Mouse (Mus musculus): ENCODE data around the gene Agtpbp1. TPM values are rescaled to one million over a fixed set of nuclear protein-coding genes. Genes with fewer than 3 reads are reported as not detected.
"Not testable (repeated sequence)": the region's sequence is repeated elsewhere in the genome, so short reads cannot be mapped to it uniquely, and the experiment has no call there.

Gene Agtpbp1
- total and polyA plus RNA-seq, 2 experiments from 2014 or later, result 70.8 to 129 TPM

GRCm38 (mm10) chr13:59487287-59487686, 97.7 kb downstream of the Agtpbp1 start:
- no peak overlapping the region for H3K4me3 ChIP-seq (ENCODE audit: low read depth, low read length)
- ATAC-seq (ENCODE audit: low FRiP score) (no peak), DNase-seq (ENCODE audit: low spot score) (no peak)
- no peaks in the 10 kb centered on the region for H3K27me3 ChIP-seq (ENCODE audit: insufficient read depth, low read length)
- no peak overlapping the region for H3K4me2 ChIP-seq (ENCODE audit: low read depth, low read length, poor library complexity, severe bottlenecking)
- H3K36me3 ChIP-seq (ENCODE audit: insufficient read depth, low read length), result no peaks in the 10 kb centered on the region
- no peak for TF ChIP-seq CTCF (IDR thresholded peaks at IDR 0.05)
- no peaks in the 10 kb centered on the region for H3K9me3 ChIP-seq (ENCODE audit: low read length)
- no peak overlapping the region for H3K27ac ChIP-seq (ENCODE audit: low read depth, low read length)
- H3K9ac ChIP-seq (replicated peaks; ENCODE audit: low read length, poor library complexity, severe bottlenecking), result no peak overlapping the region
- H3K4me1 ChIP-seq (ENCODE audit: insufficient read depth, low read length), result no peaks in the 10 kb centered on the region
- WGBS, result 95% methylated on average over 8 of the region's 8 CpGs

GRCm38 (mm10) chr13:59486243-59486642, 98.8 kb downstream of the Agtpbp1 start:
- TF ChIP-seq CTCF (IDR thresholded peaks at IDR 0.05), result no peak
- Histone ChIP-seq H3K36me3 (ENCODE audit: insufficient read depth, low read length) (no peaks in the 10 kb centered on the region), H3K4me1 (ENCODE audit: insufficient read depth, low read length) (no peaks in the 10 kb centered on the region), H3K9ac (replicated peaks; ENCODE audit: low read length, poor library complexity, severe bottlenecking) (no peak overlapping the region), H3K9me3 (ENCODE audit: low read length) (no peaks in the 10 kb centered on the region), H3K4me2 (ENCODE audit: low read depth, low read length, poor library complexity, severe bottlenecking) (no peak overlapping the region), H3K27me3 (ENCODE audit: insufficient read depth, low read length) (no peaks in the 10 kb centered on the region), H3K4me3 (ENCODE audit: low read depth, low read length) (no peak overlapping the region), H3K27ac (ENCODE audit: low read depth, low read length) (no peak overlapping the region)
- 95% methylated on average over 5 of the region's 5 CpGs for WGBS
- ATAC-seq (ENCODE audit: low FRiP score) (no peak), DNase-seq (ENCODE audit: low spot score) (no peak)

DNA sequence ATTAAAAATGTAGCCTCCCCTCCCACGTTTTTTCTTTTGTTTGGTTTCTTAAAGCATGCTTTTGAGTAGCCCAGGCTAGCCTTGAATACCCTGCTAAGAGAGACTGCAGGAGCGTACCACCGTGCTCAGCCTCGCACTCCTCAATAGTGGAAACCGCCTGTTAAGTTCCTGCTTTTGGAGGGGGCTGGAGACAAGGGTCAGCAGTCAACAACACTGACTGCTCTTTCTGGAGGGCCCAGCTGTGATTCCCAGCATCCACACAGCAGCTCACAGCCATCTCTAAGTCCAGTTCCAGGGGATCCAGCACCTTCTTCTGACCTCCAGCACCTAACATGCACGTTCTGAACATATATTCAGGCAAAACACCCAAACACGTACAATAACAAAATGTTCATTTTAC, 99.6 kb downstream of the Agtpbp1 start:
- WGBS, result 90% methylated on average over 7 of the region's 7 CpGs
- no peaks in the 10 kb centered on the region for H3K4me1 ChIP-seq (ENCODE audit: insufficient read depth, low read length)
- H3K27ac ChIP-seq (ENCODE audit: low read depth, low read length), result no peak overlapping the region

DNA sequence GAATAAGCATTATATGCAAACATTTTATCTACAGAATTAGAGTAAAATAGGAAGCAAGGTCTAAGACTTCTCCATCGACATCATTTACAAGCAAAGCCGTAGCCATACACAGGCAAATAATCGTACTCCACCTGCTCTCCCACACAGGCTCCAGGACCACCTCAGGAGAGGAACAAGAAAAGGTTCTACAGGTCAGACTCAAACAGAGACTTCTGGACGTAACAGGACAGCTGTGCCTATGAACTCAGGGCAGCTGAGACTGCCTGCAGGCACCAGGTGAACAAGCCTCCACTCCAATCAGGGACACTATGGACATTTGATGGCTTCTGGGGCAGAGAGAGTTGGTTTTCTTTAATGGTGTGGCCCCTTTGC, 103.6 kb downstream of the Agtpbp1 start:
- ATAC-seq (ENCODE audit: low FRiP score) (no peak), DNase-seq (ENCODE audit: low spot score) (no peak)
- 90% methylated on average over 4 of the region's 4 CpGs for WGBS
- Histone ChIP-seq H3K9ac (replicated peaks; ENCODE audit: low read length, poor library complexity, severe bottlenecking) (no peak overlapping the region), H3K9me3 (ENCODE audit: low read length) (no peaks in the 10 kb centered on the region), H3K4me1 (ENCODE audit: insufficient read depth, low read length) (no peaks in the 10 kb centered on the region), H3K27me3 (ENCODE audit: insufficient read depth, low read length) (no peaks in the 10 kb centered on the region), H3K4me2 (ENCODE audit: low read depth, low read length, poor library complexity, severe bottlenecking) (no peak overlapping the region), H3K4me3 (ENCODE audit: low read depth, low read length) (no peak overlapping the region), H3K27ac (ENCODE audit: low read depth, low read length) (no peak overlapping the region), H3K36me3 (ENCODE audit: insufficient read depth, low read length) (peaks cover 11% of the 10 kb centered on the region)
- TF ChIP-seq CTCF (IDR thresholded peaks at IDR 0.05), result no peak

More for the DNA sequence above, 99.6 kb downstream of the Agtpbp1 start:
- DNase-seq (ENCODE audit: low spot score) (no peak), ATAC-seq (ENCODE audit: low FRiP score) (no peak)
- no peaks in the 10 kb centered on the region for H3K9me3 ChIP-seq (ENCODE audit: low read length)
- no peaks in the 10 kb centered on the region for H3K36me3 ChIP-seq (ENCODE audit: insufficient read depth, low read length)
- H3K4me3 ChIP-seq (ENCODE audit: low read depth, low read length), result no peak overlapping the region
- no peak overlapping the region for H3K4me2 ChIP-seq (ENCODE audit: low read depth, low read length, poor library complexity, severe bottlenecking)
- TF ChIP-seq CTCF (IDR thresholded peaks at IDR 0.05), result no peak
- no peaks in the 10 kb centered on the region for H3K27me3 ChIP-seq (ENCODE audit: insufficient read depth, low read length)
- H3K9ac ChIP-seq (replicated peaks; ENCODE audit: low read length, poor library complexity, severe bottlenecking), result no peak overlapping the region

DNA sequence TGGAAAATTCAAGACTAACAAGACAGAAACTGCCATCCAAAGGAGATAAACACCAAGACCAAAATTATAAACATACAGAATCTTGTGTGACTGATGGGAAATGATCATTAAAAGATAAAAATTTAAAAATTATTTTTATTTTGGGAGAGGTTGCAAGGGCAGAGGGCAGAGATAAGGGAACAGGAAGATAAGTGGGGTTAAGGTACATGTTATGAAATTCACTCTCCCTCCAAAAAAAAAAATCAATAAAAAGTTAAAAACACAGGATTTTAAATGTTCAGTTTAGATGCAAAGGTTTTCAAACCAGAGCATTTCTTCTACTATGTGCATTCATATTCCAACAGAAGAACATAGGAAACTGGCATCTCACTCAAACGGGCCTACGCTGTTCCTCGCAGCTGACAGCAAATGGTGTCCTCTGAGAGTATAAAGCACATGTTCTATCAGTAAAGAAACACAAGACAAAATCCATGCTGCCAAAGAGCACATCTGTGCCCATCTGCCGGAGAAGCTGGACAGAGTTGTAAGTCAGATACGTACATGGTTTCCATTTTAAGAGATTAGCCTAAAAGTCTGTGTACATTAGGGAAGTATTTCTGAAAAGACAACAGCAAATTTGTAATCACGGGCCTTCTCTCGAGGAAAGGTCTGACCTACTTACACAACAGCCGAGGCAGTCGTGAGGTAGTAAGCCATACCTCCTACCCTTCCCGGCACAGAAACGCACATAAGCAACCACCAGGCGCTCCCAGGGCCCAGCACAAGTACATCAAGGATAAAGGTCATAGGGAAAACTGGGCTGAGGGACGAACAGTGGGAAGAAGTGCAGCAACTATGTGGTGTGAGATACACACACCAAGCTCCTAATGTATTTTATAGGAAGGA, 104.2 kb downstream of the Agtpbp1 start:
- no peak for ATAC-seq (ENCODE audit: low FRiP score)
- Histone ChIP-seq H3K4me3 (ENCODE audit: low read depth, low read length) (no peak overlapping the region), H3K4me2 (ENCODE audit: low read depth, low read length, poor library complexity, severe bottlenecking) (no peak overlapping the region), H3K9me3 (ENCODE audit: low read length) (no peaks in the 10 kb centered on the region), H3K9ac (replicated peaks; ENCODE audit: low read length, poor library complexity, severe bottlenecking) (no peak overlapping the region), H3K36me3 (ENCODE audit: insufficient read depth, low read length) (peaks cover 12% of the 10 kb centered on the region), H3K4me1 (ENCODE audit: insufficient read depth, low read length) (no peaks in the 10 kb centered on the region), H3K27ac (ENCODE audit: low read depth, low read length) (no peak overlapping the region), H3K27me3 (ENCODE audit: insufficient read depth, low read length) (no peaks in the 10 kb centered on the region)
- 85% methylated on average over 13 of the region's 13 CpGs for WGBS
- no peak for TF ChIP-seq CTCF (IDR thresholded peaks at IDR 0.05)
- no peak for DNase-seq (ENCODE audit: low spot score)

- not testable (repeated sequence) for H3K4me1 ChIP-seq (ENCODE audit: insufficient read depth, low read length); H3K9me3 ChIP-seq (ENCODE audit: low read length); H3K4me2 ChIP-seq (ENCODE audit: low read depth, low read length, poor library complexity, severe bottlenecking); H3K27me3 ChIP-seq (ENCODE audit: insufficient read depth, low read length); DNase-seq (ENCODE audit: low spot score); H3K27ac ChIP-seq (ENCODE audit: low read depth, low read length); H3K4me3 ChIP-seq (ENCODE audit: low read depth, low read length); H3K9ac ChIP-seq (replicated peaks; ENCODE audit: low read length, poor library complexity, severe bottlenecking); ATAC-seq (ENCODE audit: low FRiP score)
- WGBS, result 78% methylated on average over 6 of the region's 7 CpGs
- peaks cover 22% of the 10 kb centered on the region for H3K36me3 ChIP-seq (ENCODE audit: insufficient read depth, low read length)
These were observed 107.1 kb downstream of the Agtpbp1 start for GRCm38 (mm10) chr13:59477928-59478327.
